8 mouse cellular contexts compared by ENCODE assay signal in the genomic region with DNA sequence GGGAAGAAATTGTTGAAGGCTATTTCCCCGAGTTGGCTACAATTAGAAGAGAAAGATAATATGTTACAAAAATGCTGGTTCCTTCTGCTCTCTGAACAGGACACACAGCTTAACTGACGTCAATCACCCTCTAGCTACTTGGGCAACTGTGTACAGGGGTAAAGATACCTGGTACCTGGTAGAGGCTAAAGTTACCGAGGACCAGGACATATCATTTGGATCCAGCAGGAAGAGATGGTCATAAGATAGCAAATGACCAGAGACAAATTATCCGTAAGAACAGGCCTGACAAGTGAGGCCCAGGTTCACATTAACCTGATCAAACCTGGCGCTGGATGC. TPM values are rescaled to one million over a fixed set of nuclear protein-coding genes. Genes with fewer than 3 reads are reported as not detected.
DNase-seq lines count a peak whose midpoint lies in the region; ATAC-seq and TF ChIP-seq lines count a peak whose summit lies in the region.

No protein-coding gene starts in this region.

- H3K4me1 ChIP-seq in lung, postnatal 0 days (ENCODE audit: insufficient read depth, low read depth, low read length) = no peaks in the 10 kb centered on the region
- H3K4me1 ChIP-seq in limb, embryonic 11.5 days (ENCODE audit: control insufficient read depth, insufficient read depth, low read length) = no peaks in the 10 kb centered on the region
- no peaks in the 10 kb centered on the region for H3K4me1 ChIP-seq in olfactory bulb, adult 2 months (ENCODE audit: control insufficient read depth, insufficient read depth, low read length)

- TF ChIP-seq CTCF in lung, postnatal 0 days (IDR thresholded peaks at IDR 0.05) = no peak
- no peak for TF ChIP-seq CTCF in olfactory bulb, adult 2 months (IDR thresholded peaks at IDR 0.05; ENCODE audit: insufficient read depth, low read depth, low read length)

- H3K4me2 ChIP-seq in lung, postnatal 0 days (replicated peaks; ENCODE audit: low read depth, low read length) = peak overlapping the region; percentile 82
- H3K4me2 ChIP-seq in limb, embryonic 11.5 days (ENCODE audit: low read depth, severe bottlenecking) = peak overlapping the region; percentile 54

- no peak overlapping the region for H3K27ac ChIP-seq in lung, postnatal 0 days (ENCODE audit: low read length)
- no peak overlapping the region for H3K27ac ChIP-seq in limb, embryonic 11.5 days (replicated peaks; ENCODE audit: low read depth, low read length)
- H3K27ac ChIP-seq in olfactory bulb, adult 2 months (ENCODE audit: insufficient read depth, low read depth, low read length) = no peak overlapping the region

- no peak for TF ChIP-seq POLR2A in olfactory bulb, adult 2 months (IDR thresholded peaks at IDR 0.05; ENCODE audit: insufficient read depth, low read depth, low read length)

- no peak for DNase-seq in lung, postnatal 0 days (ENCODE audit: low spot score)
- no peak for DNase-seq in lung, postnatal 4 days
- DNase-seq in fat pad, adult 2 months (ENCODE audit: extremely low read depth, low read depth, low spot score) = peak; percentile 65
- no peak for DNase-seq in limb, embryonic 11.5 days (ENCODE audit: low spot score)
- DNase-seq in adrenal gland, postnatal 36 days = no peak
- no peak for DNase-seq in kidney, postnatal 36 days
- DNase-seq in urinary bladder, postnatal 10 days (ENCODE audit: low spot score) = no peak

- H3K27me3 ChIP-seq in lung, postnatal 0 days (replicated peaks; ENCODE audit: insufficient read depth, low read length) = no peaks in the 10 kb centered on the region
- H3K27me3 ChIP-seq in limb, embryonic 11.5 days (ENCODE audit: control insufficient read depth, insufficient read depth, low read length) = no peaks in the 10 kb centered on the region

- H3K36me3 ChIP-seq in lung, postnatal 0 days (ENCODE audit: insufficient read depth, low read length) = no peaks in the 10 kb centered on the region
- peaks cover 2% of the 10 kb centered on the region; the same call in 1 of the 2 replicates for H3K36me3 ChIP-seq in limb, embryonic 11.5 days (ENCODE audit: control insufficient read depth, insufficient read depth, low read length)

- no peak overlapping the region for H3K9ac ChIP-seq in lung, postnatal 0 days (replicated peaks; ENCODE audit: low read depth)
- no peak overlapping the region; the same call in 1 of the 2 replicates for H3K9ac ChIP-seq in limb, embryonic 11.5 days (ENCODE audit: low read length)

- no peaks in the 10 kb centered on the region for H3K9me3 ChIP-seq in lung, postnatal 0 days (ENCODE audit: low read length)
- H3K9me3 ChIP-seq in limb, embryonic 11.5 days (ENCODE audit: control insufficient read depth, low read length) = no peaks in the 10 kb centered on the region

- H3K4me3 ChIP-seq in lung, postnatal 0 days (ENCODE audit: low read depth, low read length) = peak overlapping the region; percentile 95
- H3K4me3 ChIP-seq in limb, embryonic 11.5 days (ENCODE audit: low read depth, low read length) = peak overlapping the region; percentile 79
- peak overlapping the region; percentile 91 for H3K4me3 ChIP-seq in olfactory bulb, adult 2 months (ENCODE audit: insufficient read depth, low read depth, low read length)

- no peak; the same call in 1 of the 2 replicates for ATAC-seq in lung, postnatal 0 days
- ATAC-seq in limb, embryonic 11.5 days (ENCODE audit: insufficient number of reproducible peaks, low FRiP score, low TSS enrichment, low read depth) = no peak; the same call in 1 of the 2 replicates

- TF ChIP-seq EP300 in lung, postnatal 0 days (IDR thresholded peaks at IDR 0.05) = no peak

- 51% methylated on average over 5 of the region's 5 CpGs for WGBS in lung, postnatal 0 days
- WGBS in limb, embryonic 11.5 days = 53% methylated on average over 5 of the region's 5 CpGs
- WGBS in olfactory bulb, adult 2 months = 55% methylated on average over 5 of the region's 5 CpGs

RNA-seq across cellular contexts. Expression of a gene that starts 0.4 kb away (rescaled TPM):
- 60.8 and 67.1 TPM in 2 replicates for polyA plus RNA-seq in lung, postnatal 0 days (2015; fragmentation: Nextera tagmentation; extraction: Ambion mirVana)
- 37.0 and 40.0 TPM in 2 replicates for polyA plus RNA-seq in limb, embryonic 11.5 days (2014; fragmentation: Nextera tagmentation; extraction: Ambion mirVana)
- polyA plus RNA-seq in olfactory bulb, adult 2 months (2012; ENCODE audit: insufficient read depth, insufficient read length, low replicate concordance, missing spikeins) = not detected in 2 replicates
- total RNA-seq in adrenal gland, postnatal 36 days (2021) = 10 to 100 TPM; 49.2 to 52.9 TPM

Comparison
In these comparisons a context has a peak if more than half of its experiments do, and no peak if none do; other contexts are left out.
1. RNA of a gene that starts 0.4 kb away (polyA plus RNA-seq): 60.8 to 67.1 TPM in lung, postnatal 0 days and 37.0 to 40.0 TPM in limb, embryonic 11.5 days; not detected in olfactory bulb, adult 2 months; every median in the first group is over 10 times any median in the second.
2. Peak in every context shown above with its lines, with median percentiles within 50 percentile points of each other: H3K4me3 ChIP-seq.